Mouse (Mus musculus) bone marrow macrophage, adult 2 months (primary cell): Measurements from ENCODE around the gene Bbip1. TPM values are rescaled to one million over a fixed set of nuclear protein-coding genes. Genes with fewer than 3 reads are reported as not detected.
"Not testable (repeated sequence)": the region's sequence is repeated elsewhere in the genome, so short reads cannot be mapped to it uniquely, and the experiment has no call there.

Experiments used
- H3K27ac ChIP-seq: 2 replicates; pipeline ENCODE4 v1.5.1; 2012; ENCODE audit warnings: low read depth, low read length; ENCODE audit not compliant: insufficient read depth
- H3K4me1 ChIP-seq: 2 replicates; pipeline ENCODE4 v1.6.1; 2012; ENCODE audit warnings: low read length; ENCODE audit not compliant: control insufficient read depth, insufficient read depth
- H3K4me3 ChIP-seq: 2 replicates; pipeline ENCODE4 v1.5.1; 2012; ENCODE audit warnings: mild to moderate bottlenecking, low read length, moderate library complexity; ENCODE audit not compliant: insufficient read depth
- CTCF ChIP-seq: IDR thresholded peaks from 2 replicates; pipeline ENCODE4 v1.5.1; 2012; ENCODE audit warnings: low read depth, mild to moderate bottlenecking, low read length, moderate library complexity
- POLR2A ChIP-seq: IDR thresholded peaks from 2 replicates; pipeline ENCODE4 v1.6.1; 2012; ENCODE audit warnings: mild to moderate bottlenecking, low read depth, low read length, borderline replicate concordance
- polyA plus RNA-seq: library from polyadenylated mRNA; stranded (reverse); fragments of >200 nt; gene quantifications from 2 replicates; pipeline ENCODE4 v1.2.4, GENCODE M21; 2012; ENCODE audit not compliant: missing spikeins, insufficient read depth, insufficient read length

Gene Bbip1
- polyA plus RNA-seq: 70.9 and 79.5 TPM in 2 replicates

DNA sequence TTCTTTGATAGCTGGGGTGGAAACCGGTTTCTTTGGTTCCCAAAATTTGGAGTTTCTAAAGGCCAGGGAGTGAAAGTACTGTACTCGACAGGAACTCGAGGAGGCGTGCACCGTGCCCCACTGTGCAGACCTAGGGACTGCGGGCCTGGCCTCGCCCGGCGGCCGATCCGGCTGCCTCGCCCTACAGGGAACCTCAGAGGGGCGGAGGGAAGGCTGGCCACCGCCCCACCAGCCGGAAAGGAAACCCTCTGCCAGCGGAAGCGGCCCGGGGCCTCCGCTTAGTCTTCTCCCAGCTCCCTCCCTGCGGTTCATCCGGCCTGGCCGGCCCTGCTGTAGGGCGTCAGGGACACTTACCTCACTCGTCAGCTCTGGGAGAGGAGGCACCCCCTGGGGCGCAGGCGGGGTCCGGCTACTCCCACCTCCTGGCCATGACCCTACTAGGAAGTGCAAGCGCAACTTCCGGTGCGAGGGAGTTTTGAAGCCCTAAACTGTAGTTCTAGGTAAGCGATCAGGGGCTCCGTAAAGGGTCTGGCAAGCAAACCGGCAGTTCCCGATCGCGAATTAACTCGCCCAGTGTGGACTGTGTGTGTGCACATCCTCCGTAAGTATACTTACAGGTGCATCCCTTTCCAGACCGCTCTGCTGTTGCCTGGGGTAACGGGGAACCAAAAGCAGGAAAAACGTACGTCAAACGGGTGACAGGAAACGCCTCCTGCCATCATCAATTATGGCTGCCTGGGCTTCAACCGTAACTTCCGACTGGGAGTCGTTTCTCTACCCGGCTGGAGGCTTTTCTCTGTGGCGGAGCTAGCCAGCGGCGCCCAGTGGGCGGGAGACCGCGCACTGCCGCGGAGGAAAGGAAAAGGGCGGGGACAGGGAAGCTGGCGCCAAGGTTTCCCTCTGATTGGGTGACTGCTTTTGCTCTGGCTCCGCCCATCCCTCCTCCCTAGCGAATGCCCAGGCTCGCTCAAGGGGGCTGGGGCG is at the start of gene Bbip1, which contains the start of gene Shoc2:
Gene Bbip1 (minus strand): TSS at position 826 of the 984 bp plus-strand sequence.
Gene Shoc2 (plus strand): TSS at position 505 of the 984 bp plus-strand sequence.
- TF ChIP-seq CTCF (no peak), POLR2A (peak; percentile 94)
- Histone ChIP-seq H3K4me3 (peak within 1 kb of the TSS; percentile 81), H3K4me1 (peaks cover 12% of the 10 kb centered on the region), H3K27ac (peak within 1 kb of the TSS; percentile 89)

DNA sequence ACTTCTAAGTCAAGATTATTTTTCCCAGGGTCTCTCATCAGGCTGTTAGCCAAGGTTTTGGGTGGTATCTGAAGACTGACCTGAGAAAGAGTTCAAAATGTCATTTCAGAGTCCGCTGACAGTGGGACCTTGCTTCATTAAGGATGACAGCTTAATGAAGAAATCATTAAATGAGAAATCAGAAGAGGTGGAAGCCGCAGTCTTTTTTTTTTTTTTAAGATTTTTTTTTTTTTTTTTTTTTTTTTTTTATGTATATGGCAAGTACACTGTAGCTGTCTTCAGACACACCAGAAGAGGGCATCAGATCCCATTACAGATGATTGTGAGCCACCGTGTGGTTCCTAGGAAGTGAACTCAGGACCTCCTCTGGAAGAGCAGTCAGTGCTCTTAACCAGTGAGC is 49.4 kb upstream of the Bbip1 start:
- 0 out of 2 replicates have a peak, but pooled peaks cover 2% of the 10 kb centered on the region for H3K4me1 ChIP-seq
- H3K27ac ChIP-seq: no peak overlapping the region
- TF ChIP-seq CTCF: no peak
- no peak overlapping the region for H3K4me3 ChIP-seq

DNA sequence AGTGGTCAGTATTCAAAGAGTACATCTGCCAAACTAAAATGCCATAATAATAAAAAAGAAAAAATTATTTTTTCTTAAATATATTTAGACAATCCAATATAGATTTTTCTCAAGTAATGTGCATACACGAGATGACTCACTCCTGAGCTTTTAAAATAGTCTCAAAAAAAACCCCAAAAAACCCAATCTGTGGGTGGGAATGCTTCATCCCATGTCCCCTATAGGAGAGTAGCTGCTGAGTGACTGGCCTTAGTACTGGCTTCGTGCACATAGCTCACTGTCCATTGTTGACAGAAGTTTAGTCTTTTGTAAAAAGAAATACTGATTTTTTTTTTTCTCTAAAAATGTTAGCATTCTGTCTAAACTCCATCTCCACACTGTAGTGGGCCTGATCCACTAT is 46.1 kb upstream of the Bbip1 start:
- no peak overlapping the region for H3K27ac ChIP-seq
- H3K4me3 ChIP-seq: no peak overlapping the region
- no peak for TF ChIP-seq POLR2A
- no peak for TF ChIP-seq CTCF
- 0 out of 2 replicates have a peak, but pooled peaks cover 2% of the 10 kb centered on the region for H3K4me1 ChIP-seq

DNA sequence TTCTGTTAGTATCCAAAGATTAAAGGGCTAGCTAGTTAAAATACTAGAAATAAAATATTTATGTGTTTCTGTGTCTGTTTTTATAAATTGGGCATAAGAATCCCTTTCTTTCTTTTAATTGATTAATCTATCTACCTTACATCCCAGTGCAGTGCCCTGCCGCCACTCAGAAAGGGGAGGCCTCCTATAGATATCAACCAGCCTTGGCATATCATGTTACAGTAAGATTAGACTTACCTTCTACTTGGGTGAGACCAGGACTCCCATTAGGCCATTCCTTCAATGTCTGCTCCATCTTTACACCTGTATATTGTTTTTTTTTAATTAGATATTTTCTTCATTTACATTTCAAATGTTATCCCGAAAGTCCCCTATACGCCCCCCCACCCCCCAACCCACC is 40.2 kb upstream of the Bbip1 start:
- Histone ChIP-seq H3K4me1 (peaks cover 2% of the 10 kb centered on the region; the same call in 1 of the 2 replicates), H3K4me3 (no peak overlapping the region), H3K27ac (no peak overlapping the region)
- no peak for TF ChIP-seq CTCF
- TF ChIP-seq POLR2A: no peak

DNA sequence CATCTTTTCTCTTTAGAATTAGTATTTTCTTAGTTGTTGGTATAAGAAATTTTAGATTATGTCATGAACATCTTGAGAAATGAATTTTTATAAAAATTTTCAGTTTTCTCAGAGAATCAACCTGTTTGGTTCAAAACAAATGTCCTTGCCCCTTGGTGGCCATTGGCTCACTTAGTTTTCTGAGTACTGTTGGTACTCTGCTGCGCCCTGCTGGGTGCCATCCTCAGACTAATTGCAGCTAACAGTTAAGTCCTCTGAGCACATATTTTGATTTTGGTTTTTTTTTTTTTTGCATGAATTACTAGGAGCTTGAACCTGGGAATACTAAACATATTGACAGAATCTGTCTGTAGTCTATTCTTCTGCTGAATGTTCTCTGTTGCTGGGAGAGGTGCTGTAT is 38.9 kb upstream of the Bbip1 start:
- H3K4me3 ChIP-seq: no peak overlapping the region
- H3K27ac ChIP-seq: no peak overlapping the region
- H3K4me1 ChIP-seq: peaks cover 2% of the 10 kb centered on the region; the same call in 1 of the 2 replicates
- no peak for TF ChIP-seq CTCF
- TF ChIP-seq POLR2A: no peak

DNA sequence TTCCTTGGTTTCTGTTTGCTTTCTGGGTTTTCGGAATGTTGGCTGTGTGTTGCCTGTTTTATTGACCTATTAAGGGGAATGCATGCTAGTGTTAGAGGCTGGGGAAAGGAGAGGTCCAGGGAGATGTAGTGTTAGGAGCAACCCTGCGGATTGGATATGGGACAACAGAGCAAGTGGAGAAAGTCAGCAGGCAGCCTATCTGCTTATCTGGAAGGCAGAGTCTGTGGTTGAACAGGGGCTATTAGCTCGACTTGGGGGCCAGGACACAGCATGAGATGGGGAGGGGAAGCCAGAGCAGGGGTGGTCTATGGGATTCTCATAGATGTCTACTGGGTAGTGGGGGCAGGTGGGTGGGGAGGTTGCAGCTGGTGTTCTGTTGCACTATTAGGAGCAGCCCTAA is 37.6 kb upstream of the Bbip1 start:
- no peak overlapping the region for H3K27ac ChIP-seq
- H3K4me1 ChIP-seq: peaks cover 2% of the 10 kb centered on the region; the same call in 1 of the 2 replicates
- TF ChIP-seq CTCF (no peak), POLR2A (no peak)
- no peak overlapping the region for H3K4me3 ChIP-seq

DNA sequence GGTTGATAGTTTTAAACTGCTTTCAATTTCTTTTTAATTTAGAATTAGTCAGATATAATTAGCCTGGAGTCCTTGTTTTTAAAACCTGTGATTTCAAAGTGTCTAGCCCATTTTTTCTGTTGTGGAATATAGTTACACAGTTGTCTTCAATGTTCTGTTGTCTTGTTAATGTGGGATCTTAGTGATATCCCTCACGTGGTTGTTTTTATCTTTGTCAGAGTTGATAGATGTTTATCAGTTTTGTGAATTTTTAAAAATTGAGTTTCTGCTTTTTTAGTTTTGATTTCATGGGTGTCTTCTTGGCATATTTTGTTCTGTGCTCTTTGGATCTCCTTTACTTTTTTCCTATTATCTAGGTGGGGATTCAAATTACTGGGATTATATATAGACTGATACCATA is 29.2 kb upstream of the Bbip1 start:
- TF ChIP-seq POLR2A (no peak), CTCF (no peak)
- Histone ChIP-seq H3K27ac (no peak overlapping the region), H3K4me3 (no peak overlapping the region), H3K4me1 (no peaks in the 10 kb centered on the region)

DNA sequence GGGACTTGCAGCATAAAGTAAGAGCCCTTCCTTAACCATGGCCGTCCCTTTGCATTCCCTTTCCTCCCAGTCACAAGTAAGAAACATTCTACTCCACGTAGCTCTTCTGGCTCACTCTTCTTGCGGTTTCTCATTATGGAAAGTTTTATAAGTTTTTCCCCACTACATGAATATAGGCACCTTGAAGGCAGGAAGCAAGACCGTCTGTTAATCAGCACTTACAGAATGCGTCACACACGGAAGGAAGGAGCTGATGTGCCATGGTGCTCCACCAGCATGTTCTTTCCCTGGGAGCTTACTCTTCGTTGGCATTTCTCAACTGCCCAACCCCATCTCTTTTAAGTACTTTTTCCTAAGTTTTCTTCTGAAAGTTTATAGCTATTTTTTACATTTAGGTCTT is 27.5 kb upstream of the Bbip1 start:
- no peak overlapping the region for H3K4me3 ChIP-seq
- H3K4me1 ChIP-seq: no peaks in the 10 kb centered on the region
- H3K27ac ChIP-seq: no peak overlapping the region
- TF ChIP-seq POLR2A (no peak), CTCF (no peak)

DNA sequence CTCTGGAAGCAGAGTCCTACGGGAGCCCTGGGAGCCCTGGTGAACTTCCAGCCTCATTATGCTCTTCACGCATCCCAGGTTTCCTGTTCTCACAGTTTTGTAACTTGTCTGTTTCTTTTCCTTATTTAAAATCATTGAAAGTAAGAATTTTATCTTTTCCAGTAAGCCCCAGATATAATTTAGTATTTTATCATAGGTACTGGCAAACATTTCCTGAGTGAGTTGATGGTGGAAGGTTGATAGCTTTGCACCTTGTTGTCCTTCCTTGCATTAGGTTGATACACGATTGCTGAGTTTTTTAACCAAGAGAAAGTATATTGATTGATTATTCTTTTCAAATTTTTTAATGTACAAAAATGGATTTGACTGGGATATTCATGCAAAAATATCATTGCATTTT is 24.8 kb upstream of the Bbip1 start:
- H3K4me3 ChIP-seq: no peak overlapping the region
- TF ChIP-seq POLR2A (no peak), CTCF (no peak)
- no peak overlapping the region for H3K27ac ChIP-seq
- no peaks in the 10 kb centered on the region for H3K4me1 ChIP-seq

DNA sequence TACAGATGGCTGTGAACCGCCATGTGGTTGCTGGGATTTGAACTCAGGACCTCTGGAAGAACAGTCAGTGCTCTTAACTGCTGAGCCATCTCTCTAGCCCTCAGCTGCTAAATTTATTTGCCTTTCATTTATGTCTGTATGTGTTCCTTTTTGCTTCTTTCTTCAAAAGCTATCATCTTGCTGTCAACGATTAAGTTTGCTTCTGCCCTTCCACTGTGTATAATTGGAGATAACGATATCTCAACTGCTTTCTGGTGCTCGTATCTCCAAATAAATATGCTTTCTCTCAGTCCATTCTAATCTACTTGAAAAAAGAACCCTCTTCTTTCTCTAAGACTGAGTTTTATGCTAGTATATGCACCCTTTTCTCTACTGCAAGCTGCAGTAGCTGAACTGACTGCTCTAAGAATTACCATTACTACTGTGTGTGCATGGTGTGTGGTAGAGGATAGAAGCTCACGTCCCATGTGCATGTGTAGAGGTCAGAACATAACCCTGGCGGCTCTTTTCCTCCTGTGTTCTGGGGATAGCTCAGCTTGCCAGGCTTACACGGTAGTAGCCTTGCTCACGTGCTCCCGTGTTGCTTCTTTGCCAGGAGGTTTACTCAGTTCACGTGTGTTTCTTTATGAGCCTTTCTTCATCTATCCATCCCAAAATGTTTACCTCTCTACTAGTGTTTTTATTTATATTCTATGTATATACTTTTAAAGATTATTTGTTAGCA is 20.6 kb upstream of the Bbip1 start:
- TF ChIP-seq CTCF: no peak
- TF ChIP-seq POLR2A: no peak
- Histone ChIP-seq H3K4me3 (no peak overlapping the region), H3K4me1 (0 out of 2 replicates have a peak, but pooled peaks cover 2% of the 10 kb centered on the region), H3K27ac (no peak overlapping the region)

DNA sequence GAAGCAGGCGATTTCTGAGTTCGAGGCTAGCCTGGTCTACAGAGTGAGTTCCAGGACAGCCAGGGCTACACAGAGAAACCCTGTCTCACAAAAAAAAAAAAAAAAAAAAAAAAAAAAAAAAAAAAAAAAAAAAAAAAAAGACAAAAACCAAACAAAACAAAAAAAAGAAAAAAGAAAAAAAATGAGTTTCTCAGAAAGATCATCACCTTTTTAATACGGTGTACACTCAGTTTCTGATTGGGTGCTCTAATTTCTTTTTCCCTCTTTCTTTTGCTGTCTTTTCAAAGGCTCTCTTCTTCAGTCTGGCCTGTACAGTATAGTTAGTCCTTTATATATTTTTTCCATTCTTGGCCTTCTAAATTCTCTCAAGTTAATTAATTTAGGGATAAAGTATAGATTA is 19.9 kb upstream of the Bbip1 start:
- H3K27ac ChIP-seq, H3K4me1 ChIP-seq, H3K4me3 ChIP-seq: not testable (repeated sequence)
